Mouse (Mus musculus) layer of hippocampus, postnatal 10 days (tissue): ENCODE measurements around the gene Ninj2. TPM values are rescaled to one million over a fixed set of nuclear protein-coding genes. Genes with fewer than 3 reads are reported as not detected.

Experiments used
- DNase-seq, 2 experiments: peaks; one replicate each; pipeline ENCODE4 v3.0.0; 2021; ENCODE audit warnings: low spot score in 2 of 2
- total RNA-seq, 2 experiments: library from RNA; stranded (reverse); gene quantifications; 2 replicates each; pipeline ENCODE4 v1.2.3; 2021

The Ninj2 gene
- total RNA-seq, 2 experiments from 2014 or later = 0.56 TPM; not detected in 1

DNA sequence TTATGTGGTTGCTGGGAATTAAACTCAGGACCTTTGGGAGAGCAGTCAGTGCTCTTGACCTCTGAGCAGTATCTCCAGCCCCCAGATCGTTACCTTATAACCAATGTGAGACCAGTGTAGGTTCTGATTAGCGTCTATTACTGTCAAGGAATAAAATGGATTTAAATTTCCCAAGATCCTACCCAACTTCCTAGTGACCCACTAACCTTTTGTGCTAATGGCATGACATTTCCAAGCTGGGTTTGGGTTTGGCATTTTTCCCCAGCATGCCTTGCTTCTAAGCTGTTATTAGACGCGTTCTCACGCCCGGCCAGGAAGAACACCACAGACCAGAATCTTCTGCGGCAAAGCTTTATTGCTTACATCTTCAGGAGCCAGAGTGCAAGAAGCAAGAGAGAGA is 34.2 kb downstream of the Ninj2 start:
- DNase-seq = no peak

DNA sequence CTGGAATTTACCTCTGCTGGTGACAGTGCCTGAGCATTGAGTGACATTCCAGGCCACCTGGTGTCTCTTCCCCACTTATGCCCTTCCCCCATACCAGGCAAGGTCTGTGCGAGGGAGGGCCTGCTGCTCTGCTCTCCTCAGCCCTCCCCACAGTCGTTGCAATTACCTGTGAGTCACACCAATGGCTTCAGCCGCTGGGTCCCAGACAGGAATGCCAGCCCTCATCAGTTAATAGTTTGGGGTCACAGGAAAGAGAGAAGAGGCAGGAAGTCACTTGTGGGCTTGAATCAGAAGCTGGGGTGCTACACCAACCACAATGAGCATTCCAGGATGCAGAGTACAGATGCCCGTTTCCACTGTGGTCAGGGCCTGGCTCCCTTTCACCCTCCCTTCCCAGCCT is 41.6 kb downstream of the Ninj2 start:
- no peak for DNase-seq

DNA sequence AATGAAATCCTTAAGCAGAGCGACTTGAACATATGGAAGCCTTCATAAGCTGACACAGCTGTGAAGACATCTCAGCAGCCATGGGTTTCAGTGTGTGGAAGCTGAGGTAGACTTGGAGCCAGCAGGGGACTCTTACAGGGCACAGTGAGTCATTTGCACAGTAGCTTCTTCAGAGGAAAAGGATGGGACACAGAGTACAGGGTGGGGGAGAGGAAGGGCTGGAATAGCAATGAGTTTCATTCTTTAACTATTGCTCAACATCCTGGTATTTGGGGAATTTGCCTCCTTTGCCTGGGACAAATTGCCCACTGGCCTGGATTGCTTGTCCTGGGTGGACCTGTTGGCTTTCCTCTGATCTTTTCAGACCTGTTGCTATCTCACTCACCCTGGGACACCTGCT is 52.3 kb downstream of the Ninj2 start:
- DNase-seq = no peak

DNA sequence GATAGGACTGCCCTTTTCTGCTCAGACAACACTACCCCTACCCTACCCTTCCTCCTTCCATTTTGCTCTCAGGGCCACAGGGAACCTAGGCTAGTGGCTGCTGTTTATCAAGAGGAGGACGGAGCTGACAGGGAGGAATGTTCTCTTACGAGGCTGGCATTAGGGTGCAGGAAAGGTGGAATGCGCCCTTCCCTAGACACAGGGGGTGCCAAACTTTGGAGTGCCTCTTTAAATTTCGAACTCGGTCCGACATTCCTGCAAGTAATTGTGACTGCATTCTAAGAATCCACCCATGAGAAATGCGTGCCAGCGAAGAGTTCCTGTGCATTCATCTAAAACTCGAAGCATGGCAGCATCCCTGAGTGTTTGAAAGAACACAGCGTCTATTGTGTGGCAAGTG is 53.5 kb downstream of the Ninj2 start:
- DNase-seq = no peak

DNA sequence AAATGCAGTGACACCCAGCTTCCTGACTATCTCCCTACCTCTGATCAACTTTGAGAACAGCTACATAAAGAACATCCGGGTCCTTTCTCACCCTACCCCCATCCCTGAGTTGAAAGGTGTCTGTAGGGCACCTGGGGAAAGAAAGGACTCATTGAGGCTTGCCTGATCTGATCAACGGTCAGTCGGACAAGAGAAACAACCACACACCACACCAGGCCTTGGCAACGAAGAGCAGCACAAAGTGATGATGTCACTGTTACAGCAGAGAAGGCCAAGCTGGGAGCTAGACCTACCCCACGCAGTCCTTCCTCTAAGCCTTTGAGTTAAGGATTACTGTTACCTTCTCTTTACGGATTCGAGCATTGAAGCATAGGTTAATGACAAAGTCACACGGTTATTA is 54.3 kb downstream of the Ninj2 start:
- no peak for DNase-seq

DNA sequence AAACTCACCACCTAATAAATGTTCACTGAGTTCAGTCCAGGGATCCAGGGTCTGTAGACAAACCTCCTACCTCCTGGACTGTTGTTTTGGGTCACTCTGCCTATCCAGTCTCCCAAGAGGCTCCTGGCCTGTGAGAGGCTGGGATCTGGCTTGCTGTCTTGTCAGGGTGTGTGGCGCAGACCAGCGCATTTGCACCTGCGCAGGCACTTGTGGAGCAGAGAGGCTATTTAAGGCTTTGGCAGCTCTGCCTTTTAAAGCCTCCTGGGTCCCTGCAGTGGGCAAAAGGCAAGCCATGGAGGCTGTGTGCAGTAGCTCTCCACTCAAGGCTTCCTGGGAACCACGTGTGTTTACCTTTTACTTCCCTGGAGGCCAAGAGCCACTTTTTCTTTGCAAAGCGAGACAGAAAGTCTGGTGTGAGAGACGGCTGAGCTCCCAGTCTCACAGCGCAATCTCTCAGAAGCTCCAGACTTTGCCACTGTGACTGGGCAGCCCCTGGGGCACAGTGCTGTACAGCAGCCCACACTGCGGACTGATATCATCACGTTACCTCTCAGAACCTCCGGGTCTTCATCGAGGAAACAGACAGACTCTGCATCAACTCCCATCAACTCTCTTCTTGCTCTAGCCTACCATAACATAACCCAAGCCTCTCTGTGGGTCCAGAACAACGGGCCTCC is 55.7 kb downstream of the Ninj2 start:
- DNase-seq = no peak

DNA sequence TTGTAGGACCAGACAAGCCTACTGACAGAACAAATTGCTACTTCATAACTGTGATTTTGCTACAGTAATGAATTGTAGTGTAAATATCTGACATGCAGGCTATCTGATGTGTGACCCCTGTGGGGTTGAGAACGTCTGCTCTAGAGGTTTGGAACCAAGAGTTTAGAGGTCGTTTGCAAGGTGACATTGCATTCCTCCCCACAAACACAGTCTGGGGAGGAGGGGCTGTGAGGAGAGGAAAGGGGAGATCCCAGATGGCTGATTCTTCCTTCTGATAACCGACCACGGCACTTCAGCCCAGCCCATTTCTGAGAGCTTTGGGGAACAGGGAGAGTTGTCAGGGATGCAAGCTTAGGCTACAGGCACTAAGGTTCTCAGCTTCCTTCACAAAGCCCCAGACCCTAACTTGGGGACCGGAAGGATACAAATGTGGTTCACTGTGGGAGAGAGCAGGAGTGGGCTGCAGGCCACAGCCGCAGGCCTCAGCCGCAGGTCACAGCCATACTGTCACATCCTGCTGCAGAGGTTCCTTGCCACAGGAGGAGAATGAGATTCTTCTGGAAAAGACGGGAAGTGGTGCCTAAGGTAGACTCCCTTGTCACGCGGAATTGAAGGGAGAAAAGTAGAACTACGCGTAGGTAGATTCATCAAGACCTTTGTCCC is 56.4 kb downstream of the Ninj2 start:
- DNase-seq = no peak

DNA sequence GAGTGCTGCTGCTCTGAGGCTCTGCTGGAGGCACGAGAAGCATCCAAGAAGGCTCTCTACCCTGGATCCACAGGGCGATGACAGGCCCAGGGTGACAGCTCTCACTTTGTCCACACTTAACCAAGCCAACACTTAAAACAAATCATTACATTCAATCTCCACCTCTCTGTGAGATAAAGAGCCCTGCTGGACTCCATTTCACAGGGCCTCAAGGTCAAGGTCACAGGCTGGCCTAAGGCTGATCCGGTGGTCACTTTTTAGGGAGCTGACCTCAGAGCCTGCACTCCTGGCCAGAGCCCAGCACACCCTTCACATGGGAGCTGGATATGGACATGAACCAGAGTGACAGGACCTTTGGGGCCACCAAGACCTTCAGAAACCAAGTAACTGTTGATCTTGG is 57.1 kb downstream of the Ninj2 start:
- no peak for DNase-seq

DNA sequence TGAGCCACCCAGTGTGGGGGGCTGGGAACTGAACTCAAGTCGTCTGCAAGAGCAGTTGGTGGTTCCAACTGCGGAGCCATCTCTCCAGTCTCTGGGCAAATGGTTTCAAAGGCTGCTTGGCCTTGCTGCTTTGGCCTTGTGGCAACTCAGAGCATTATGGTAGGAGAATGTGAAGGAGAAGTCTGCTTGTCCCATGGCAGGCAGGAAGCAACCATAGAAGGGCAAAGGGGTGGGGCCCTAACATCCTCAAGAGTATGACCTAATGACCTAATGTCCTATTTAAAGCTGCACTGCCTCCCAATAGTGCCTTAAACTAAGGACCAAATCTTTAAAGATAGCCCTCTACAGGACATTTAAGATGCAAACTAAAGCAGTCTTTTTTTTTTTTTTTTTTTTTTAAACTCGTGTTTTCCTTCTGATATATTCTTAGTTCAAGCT is 58.5 kb downstream of the Ninj2 start:
- DNase-seq = no peak

DNA sequence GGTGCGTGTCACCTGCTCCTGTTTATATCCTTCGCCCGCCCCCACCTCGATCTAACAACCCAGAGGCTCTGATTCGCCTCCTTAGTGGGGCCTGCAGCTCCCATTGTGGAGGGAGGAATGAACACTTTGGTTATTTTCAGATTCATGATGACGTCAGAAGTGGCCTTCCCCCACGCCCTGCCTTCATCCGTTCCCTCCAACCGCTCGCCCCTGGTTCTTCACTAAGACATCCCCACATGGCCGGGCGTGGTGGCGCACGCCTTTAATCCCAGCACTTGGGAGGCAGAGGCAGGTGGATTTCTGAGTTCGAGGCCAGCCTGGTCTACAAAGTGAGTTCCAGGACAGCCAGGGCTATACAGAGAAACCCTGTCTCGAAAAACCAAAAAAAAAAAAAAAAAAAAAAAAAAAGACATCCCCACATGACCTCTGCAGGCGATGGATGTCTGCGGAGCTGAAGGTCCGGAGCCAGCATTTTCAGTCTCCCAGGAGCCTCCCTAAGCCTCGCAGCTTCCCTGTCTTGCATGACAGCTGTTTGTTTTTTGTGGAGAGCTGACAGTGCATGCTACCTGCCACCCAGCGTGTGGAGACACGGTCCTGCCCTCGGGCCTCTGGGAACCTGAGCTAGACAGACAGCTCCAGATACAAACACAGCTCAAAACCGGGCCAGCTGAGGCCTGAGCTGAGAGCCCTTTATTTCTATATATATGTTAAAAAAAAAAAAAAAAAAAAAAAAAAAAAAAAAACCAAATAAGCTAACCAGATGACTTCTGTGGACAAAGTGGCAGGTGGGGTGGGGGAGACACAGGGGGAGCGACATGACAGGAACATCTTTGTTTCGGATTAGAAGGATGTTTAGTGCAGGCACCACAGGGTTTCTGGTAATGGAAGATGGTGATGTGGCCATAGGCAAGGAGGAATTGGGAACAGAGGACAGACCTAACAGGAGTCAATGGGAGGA is 59.9 kb downstream of the Ninj2 start:
- no peak for DNase-seq

DNA sequence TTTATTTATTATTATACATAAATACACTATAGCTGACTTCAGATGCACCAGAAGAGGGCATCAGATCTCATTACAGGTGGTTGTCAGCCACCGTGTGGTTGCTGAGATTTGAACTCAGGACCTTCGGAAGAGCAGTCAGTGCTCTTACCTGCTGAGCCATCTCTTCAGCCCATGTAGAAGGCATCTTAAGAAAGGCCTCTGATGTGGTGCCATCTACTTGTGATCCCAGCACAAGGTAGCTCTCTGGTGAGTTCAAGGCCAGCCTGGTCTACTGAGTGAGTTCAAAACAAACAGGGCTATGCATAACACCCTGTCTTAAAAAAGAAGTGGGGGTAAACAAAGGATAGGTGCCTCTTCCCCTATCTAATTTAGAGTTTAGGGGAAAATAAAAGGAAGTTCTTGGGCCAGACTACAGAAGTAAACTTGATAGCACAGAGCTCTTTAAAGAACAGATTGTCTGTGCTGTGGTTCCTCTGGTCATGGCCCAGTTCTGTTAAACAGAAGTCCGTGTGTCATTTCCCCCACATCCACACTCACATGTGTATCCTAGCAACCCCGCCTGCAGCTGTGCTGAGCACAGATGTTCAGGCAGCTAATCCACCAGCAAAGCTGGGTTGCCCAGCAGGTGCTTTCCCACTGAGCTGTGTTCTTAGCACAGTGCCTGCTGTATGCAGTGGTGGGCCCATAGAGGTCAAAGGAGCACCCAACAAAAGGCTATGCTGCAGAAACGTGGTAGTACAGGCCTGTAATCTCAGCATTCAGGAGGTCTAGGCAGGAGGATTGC is 61.6 kb downstream of the Ninj2 start:
- no peak for DNase-seq

DNA sequence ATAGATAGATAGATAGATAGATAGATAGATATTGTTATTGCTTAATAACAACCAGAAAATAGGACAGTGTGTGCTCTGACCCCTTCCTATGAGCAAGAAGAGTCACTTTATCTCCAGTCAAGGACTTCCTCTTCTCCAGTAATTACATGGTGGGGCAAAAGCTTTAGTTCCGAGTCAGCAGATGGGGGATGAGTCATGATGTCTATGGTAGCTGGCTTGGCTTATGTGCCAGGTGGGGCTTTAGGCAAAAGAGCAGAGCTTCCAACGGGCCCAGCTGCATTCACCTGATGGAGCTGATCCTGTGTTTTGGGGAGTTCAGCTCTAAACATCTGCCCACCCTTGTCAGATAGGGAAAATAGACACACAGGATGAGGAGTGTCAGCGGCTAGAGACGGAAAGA is 62.4 kb downstream of the Ninj2 start:
- no peak for DNase-seq

DNA sequence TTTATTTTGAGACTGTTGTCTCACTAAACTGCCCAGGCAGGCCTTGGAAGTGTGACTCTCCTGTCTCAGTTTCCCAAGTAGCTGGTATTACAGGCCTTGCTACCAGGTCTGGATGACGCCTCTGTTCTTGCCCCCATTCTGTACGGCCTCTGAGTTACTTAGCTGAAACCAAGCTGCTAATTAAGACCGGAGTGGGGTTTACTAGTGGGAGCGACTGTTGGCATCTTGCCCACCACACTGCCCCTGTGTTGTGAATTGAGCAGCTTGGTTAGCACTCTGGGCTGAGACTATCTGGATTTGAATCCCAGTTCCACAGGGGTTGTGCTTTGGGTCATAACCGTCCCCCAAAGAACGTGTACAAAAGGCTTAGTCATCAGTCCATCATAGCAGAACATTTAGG is 64.3 kb downstream of the Ninj2 start:
- DNase-seq = no peak

DNA sequence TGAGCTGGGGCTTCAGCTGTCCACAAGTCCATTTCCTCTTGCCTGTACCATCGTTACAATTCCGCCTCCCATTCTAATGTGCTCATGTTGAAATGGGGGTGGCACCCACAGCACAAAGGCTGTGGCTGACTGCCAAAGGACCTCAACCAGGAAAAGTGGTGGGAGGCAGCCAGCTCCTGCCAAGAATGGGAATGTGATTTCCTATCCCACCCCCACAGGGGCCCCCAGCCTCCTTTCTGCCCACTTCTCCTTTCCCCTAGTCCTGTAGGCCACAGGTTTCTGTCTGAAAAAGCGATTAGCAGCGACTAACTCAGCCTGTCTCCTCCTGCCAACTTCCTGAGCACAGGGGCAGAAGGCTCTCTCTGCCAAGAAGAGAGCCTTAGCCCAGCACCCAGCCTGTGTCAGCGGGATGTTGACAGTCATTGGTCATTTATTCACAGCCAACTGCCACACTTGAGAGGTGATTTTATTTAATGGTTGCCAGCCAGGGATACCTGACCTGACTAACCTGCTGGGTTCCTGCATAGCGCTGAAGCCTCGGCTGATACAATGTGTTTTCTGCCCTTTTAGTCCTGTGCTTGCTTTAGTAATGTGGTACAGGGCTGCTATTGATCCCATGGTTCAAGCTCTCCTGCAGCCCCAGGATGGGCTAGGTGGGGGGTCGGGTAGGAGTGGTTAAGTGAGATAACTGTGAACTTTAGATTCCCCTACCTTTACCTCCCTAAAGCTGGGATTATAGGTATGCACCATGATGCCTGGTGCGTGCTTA is 66.2 kb downstream of the Ninj2 start:
- DNase-seq = peak; percentile 48 to 64

DNA sequence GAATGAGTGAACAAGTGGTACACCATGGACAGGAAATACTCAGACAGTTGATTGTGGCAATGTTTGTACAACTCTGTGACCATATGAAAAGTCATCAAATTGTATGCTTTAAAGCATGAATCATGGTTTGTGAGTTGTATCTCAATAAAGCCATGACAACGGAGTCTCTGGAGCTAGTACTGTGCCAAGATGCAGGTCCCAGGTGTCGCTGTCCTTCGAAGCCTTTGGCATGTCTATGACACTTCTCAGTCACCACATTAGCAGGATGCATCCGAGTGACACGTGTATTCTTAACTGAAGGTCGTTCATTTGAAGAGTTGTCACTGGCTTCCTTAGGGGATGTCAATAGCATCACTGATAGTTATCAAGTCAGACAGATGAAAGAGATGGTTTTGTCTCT is 69.8 kb downstream of the Ninj2 start:
- DNase-seq = no peak

DNA sequence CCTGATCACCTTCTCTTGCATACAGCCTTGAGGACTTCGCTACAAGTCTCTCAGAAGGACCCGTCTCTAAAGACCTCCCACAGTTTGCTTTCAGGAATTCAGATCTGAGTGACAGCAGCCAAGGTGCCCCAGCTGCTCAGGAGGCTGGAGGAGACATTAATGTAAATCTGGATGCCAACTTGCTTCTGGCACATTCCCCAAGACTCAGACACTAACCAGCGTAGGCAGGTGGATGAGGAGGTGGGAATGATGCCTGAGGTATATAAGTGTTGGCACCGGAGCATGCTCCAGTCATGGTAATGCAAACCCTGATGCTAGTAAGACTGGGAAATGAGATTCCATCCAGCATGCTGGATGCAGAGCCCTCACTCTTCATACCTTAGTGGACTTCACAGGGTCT is 71.6 kb downstream of the Ninj2 start:
- DNase-seq = no peak

DNA sequence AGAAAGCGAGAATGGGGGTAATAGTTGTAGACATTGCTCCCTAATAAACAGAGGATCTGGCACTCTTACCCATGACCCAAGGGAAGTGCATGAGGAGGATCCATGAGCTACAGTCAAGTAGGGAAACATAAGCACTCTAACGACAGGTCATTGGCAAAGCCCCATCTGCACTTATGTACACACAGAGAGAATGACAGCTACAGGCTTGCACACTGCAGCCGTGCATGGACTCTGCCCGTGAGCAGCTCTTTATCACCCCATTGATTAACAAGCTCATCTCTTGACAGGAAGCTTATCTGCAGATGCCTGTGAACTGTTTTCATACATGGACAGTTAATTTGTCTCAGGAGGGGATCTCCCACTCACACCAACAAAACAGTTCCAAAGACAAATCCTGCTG is 74.4 kb downstream of the Ninj2 start:
- no peak for DNase-seq

DNA sequence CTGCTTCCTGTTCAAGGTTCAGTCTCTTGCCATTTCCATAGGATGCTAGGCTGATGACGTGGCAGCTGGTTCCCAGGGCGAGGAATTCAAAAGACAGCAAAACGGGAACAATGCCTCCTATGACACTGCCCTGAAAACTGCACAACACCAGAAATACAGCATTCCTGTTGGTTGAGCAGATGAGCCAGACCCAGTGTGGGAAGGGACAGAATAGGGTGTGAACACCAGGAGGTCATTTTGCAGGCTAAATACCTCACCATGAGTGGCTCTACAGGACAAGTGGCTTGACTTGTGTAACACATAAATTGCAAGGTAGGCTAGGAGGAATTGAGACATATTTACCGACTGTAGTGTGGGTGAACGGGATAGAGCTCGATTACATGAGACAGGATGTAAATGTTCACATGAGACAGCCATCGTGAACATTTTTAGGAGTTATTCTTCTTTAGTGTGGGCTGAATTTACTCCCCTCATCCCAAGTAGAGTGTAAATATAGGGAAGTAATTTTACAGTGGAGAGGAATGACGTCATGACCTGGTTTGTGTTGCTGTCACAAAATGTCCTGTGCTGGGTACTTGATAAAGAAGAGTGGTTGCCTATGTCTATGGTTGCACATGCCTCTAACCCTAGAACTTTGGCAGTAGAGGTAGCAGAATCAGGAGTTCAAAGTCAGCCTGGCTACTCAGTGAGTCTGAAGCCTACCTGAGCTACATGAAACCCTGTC is 79.3 kb downstream of the Ninj2 start:
- no peak for DNase-seq

DNA sequence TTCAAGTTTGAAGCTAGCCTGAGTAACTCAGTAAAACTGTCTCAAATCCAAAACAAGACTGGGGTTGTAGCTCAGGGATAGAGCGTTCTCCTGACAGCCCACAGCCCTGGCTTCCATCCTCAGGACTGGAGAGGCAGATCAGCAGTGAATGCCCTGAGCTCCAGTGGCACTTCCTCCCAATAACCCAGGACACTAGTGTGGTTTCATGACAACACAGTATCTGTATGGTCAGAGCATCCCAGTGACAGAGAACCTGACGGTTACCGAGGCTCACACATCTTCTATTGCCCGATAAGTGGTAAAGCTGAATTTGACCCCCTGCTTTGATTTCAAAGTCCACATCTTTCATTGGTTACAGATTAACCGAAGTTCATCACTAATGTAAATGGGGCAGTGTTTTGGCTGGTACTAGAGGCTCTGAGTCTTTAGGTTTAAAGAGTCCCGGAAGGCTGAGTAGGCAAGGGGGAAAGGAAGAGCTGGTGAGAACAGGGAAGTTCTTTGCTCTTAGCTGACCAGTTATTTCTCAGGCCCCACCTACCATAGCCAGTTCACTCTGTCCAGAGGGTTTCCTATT is 81.0 kb downstream of the Ninj2 start:
- DNase-seq = no peak
